Mouse (Mus musculus) neural tube, embryonic 11.5 days (tissue): ENCODE measurements around the gene March8. TPM values are rescaled to one million over a fixed set of nuclear protein-coding genes. Genes with fewer than 3 reads are reported as not detected.

Experiments used
- ATAC-seq: fragments of 200-750 bp; cut with Nextera tagmentation; 2 replicates; pipeline ENCODE4 v1.8.0; 2017; ENCODE audit warnings: moderate number of reproducible peaks, mild to moderate bottlenecking, moderate TSS enrichment, moderate library complexity; ENCODE audit not compliant: insufficient read depth, low FRiP score, low TSS enrichment
- DNase-seq: peaks from one replicate; pipeline ENCODE4 v3.0.0-alpha.2; 2015; ENCODE audit warnings: low spot score
- H3K27ac ChIP-seq: fragments of 300-500 bp; sonication (generic); 2 replicates; pipeline ENCODE4 v1.5.1; 2014; ENCODE audit warnings: low read depth, mild to moderate bottlenecking, low read length
- H3K27me3 ChIP-seq: fragments of 300-500 bp; sonication (generic); 2 replicates; pipeline ENCODE4 v1.6.1; 2014; ENCODE audit warnings: mild to moderate bottlenecking, low read length, mixed read lengths; ENCODE audit not compliant: control insufficient read depth, insufficient read depth
- H3K36me3 ChIP-seq: fragments of 300-500 bp; sonication (generic); 2 replicates; pipeline ENCODE4 v1.6.1; 2014; ENCODE audit warnings: mild to moderate bottlenecking, low read length, moderate library complexity, mixed read lengths; ENCODE audit not compliant: control insufficient read depth, insufficient read depth
- H3K4me1 ChIP-seq: fragments of 300-500 bp; sonication (generic); 2 replicates; pipeline ENCODE4 v1.6.1; 2014; ENCODE audit warnings: low read length, mixed read lengths; ENCODE audit not compliant: control insufficient read depth, insufficient read depth
- H3K4me2 ChIP-seq: fragments of 300-500 bp; sonication (generic); 2 replicates; pipeline ENCODE4 v1.6.1; 2014; ENCODE audit warnings: low read depth, mild to moderate bottlenecking, moderate library complexity
- H3K4me3 ChIP-seq: fragments of 300-500 bp; sonication (generic); 2 replicates; pipeline ENCODE4 v1.5.1; 2014; ENCODE audit warnings: low read depth, low read length
- H3K9ac ChIP-seq: fragments of 300-500 bp; sonication (generic); 2 replicates; pipeline ENCODE4 v1.6.1; 2014; ENCODE audit warnings: mild to moderate bottlenecking, low read length
- H3K9me3 ChIP-seq: fragments of 300-500 bp; sonication (generic); 2 replicates; pipeline ENCODE4 v1.6.1; 2016; ENCODE audit warnings: low read length; ENCODE audit not compliant: control insufficient read depth
- WGBS: fragments of 180-500 bp; shearing (Covaris S2); extraction: QIAGEN DNeasy Blood & Tissue Kit; methylation state at CpG from one replicate; pipeline ENCODE4 v1.1.7; 2014; 5-methylcytosine and 5-hydroxymethylcytosine counted together
- polyA plus RNA-seq: library from polyadenylated mRNA; unstranded; fragments of >200 nt; fragmentation: Nextera tagmentation; extraction: Ambion mirVana; gene quantifications from 2 replicates; pipeline ENCODE4 v1.2.1, GENCODE M21; 2014

The March8 gene
- polyA plus RNA-seq, 1 experiment from 2014 or later = 41.6 TPM

DNA sequence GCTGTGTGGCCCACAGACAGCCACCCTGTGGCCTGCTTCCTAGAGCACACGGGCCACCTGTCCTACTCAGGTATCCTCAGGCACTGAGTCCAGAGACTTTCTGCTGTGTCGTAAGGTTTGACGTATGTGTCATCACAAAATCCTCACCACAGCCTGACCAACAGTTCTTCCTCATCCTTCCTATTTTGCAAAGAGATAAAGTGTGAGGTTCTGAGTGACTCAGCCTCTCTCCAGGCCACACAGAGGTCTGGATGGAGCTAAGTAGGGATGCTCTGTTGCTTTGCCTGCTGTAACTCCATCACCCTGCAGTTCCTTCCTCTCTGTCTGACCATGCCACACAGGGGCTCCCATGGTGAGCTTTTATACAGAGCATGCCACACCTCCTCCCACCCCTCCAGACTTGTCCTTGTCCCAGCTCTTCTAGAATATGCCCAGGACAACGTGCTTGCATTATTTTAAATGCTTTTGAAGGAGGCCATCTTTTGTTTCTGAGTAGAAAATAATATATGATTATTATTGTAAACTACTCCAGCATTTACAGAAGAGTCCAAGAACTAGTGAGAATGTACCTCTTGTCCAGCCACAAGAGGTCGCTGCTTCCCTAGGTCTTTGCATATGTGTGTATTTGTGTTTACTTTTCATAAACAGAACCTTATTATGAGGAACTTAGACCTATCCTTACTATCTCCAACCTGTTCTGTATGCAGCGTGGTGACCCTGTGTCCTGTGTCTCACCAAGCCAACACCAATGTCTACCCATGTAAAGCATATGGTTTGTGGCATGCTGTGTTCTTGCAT is 79.9 kb downstream of the March8 start:
- WGBS = 68% methylated on average over 6 of the region's 6 CpGs
- no peak for ATAC-seq

DNA sequence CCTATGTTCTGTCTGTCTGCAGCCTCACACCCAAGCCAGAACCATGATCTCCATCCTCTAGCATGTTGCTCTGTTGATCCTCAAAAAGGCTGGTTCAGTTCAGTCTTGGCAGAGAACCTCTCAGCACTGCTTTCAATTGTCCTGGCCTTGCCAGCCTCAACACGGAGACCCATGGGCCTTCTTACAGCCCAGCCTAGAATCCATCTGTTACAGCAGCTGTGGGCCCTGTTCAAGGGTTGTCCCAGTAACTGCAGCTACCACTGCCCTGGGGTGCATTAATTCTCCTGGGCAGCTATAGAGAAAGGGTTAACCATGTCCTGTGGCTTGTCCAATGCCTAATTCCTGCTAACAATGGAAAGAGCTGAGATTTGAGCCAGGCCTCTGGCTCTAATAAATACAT is 80.7 kb downstream of the March8 start:
- Histone ChIP-seq H3K36me3 (no peaks in the 10 kb centered on the region), H3K4me2 (no peak overlapping the region), H3K9ac (no peak overlapping the region), H3K9me3 (no peaks in the 10 kb centered on the region), H3K4me1 (no peaks in the 10 kb centered on the region), H3K27ac (no peak overlapping the region), H3K27me3 (no peaks in the 10 kb centered on the region), H3K4me3 (no peak overlapping the region)
- DNase-seq (no peak), ATAC-seq (no peak)
- WGBS = 78% methylated on average over 1 of the region's 1 CpGs

More for the DNA sequence above, 79.9 kb downstream of the March8 start:
- Histone ChIP-seq H3K27me3 (no peaks in the 10 kb centered on the region), H3K9ac (no peak overlapping the region), H3K4me1 (no peaks in the 10 kb centered on the region), H3K27ac (no peak overlapping the region), H3K36me3 (0 out of 2 replicates have a peak, but pooled peaks cover 2% of the 10 kb centered on the region), H3K9me3 (no peaks in the 10 kb centered on the region), H3K4me2 (no peak overlapping the region), H3K4me3 (no peak overlapping the region)
- no peak for DNase-seq

DNA sequence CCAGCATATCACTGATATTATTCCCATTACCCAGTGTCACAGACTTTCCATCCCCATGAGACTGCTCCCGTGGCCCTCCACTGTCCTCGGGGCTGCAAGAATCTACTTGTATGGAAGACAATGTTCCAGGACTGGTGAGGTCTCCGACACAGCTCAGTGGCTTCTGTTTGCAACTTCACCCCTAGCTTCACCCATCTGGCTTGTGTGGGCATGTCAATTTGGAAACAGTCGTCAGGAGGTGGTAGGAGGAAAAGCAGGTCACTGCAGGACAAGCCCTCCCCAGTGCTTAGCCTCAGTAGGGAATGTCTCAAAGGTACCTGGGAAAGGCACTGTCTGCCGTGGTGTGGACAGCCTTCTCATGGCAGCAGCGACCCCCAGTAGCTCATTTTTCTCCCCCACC is 81.9 kb downstream of the March8 start:
- no peak overlapping the region for H3K4me2 ChIP-seq
- H3K27ac ChIP-seq = no peak overlapping the region
- H3K27me3 ChIP-seq = no peaks in the 10 kb centered on the region
- H3K9ac ChIP-seq = no peak overlapping the region
- H3K9me3 ChIP-seq = no peaks in the 10 kb centered on the region
- no peaks in the 10 kb centered on the region for H3K4me1 ChIP-seq
- no peaks in the 10 kb centered on the region for H3K36me3 ChIP-seq
- WGBS = 70% methylated on average over 6 of the region's 6 CpGs
- ATAC-seq (no peak), DNase-seq (no peak)
- no peak overlapping the region for H3K4me3 ChIP-seq

DNA sequence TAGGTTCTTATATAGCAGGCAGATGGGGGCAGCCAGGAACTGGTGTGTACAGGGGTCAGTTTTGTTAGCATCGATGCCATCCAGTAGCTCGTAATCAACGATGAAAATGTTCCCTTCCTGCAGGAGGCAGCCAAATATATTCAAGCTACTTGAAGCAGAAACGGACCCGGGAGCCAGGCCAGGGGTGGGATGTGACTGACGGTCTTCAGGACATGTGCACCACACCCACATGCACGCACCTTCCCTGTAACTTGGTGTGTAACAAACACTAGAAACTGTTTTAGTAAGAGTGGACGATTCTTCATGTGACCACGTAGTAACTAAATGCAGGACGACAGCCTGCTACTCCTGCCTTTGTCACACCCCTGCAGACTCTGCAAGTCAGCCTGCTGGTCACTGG is 82.4 kb downstream of the March8 start:
- Histone ChIP-seq H3K4me2 (no peak overlapping the region), H3K9ac (no peak overlapping the region), H3K9me3 (no peaks in the 10 kb centered on the region), H3K27me3 (no peaks in the 10 kb centered on the region), H3K4me1 (no peaks in the 10 kb centered on the region), H3K27ac (no peak overlapping the region), H3K4me3 (no peak overlapping the region), H3K36me3 (no peaks in the 10 kb centered on the region)
- DNase-seq (no peak), ATAC-seq (no peak)
- WGBS = 90% methylated on average over 10 of the region's 10 CpGs

DNA sequence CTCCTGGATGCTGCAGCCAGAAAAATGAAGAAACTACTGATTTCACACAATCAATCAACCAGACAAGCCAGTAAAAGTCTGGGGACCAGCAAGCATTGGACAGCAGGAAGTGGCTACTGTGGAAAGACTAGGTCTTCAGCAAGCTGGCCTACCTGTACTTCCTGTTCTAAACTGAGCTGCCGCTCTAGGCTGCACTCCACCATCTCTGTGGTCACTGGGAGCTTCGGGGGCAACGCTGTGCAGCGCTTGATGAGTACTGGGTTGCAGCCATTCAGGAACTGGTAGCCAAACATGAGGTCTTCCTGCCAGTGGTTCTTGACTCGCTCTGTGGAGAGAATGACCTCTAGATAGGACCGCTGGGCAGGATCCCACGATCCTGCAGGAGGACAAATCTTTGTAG is 85.2 kb downstream of the March8 start:
- Histone ChIP-seq H3K36me3 (no peaks in the 10 kb centered on the region), H3K9ac (no peak overlapping the region), H3K4me2 (no peak overlapping the region), H3K4me1 (no peaks in the 10 kb centered on the region), H3K9me3 (no peaks in the 10 kb centered on the region), H3K27ac (no peak overlapping the region), H3K27me3 (no peaks in the 10 kb centered on the region), H3K4me3 (no peak overlapping the region)
- DNase-seq (no peak), ATAC-seq (no peak)
- 93% methylated on average over 7 of the region's 7 CpGs for WGBS

DNA sequence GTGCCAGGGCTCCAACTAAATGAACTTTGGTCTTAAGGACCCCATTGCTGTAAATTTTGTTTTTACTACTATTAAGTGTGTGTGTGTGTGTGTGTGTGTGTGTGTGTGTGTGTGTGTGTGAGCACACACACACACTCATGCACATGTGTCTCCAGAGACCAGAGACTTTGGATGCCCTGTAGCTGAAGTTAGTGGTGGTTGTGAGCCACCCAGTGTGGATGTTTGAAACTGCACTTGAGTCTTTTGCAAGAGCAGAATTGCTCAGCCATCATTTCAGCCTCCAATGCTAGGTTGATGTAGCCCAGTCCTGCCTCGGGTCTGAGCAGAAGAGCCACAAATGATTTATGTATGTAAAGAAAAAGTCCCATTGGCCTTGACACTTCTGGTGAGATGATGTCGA is 85.8 kb downstream of the March8 start:
- no peaks in the 10 kb centered on the region for H3K9me3 ChIP-seq
- H3K4me1 ChIP-seq = no peaks in the 10 kb centered on the region
- H3K36me3 ChIP-seq = no peaks in the 10 kb centered on the region
- no peak for ATAC-seq
- no peak for DNase-seq
- no peaks in the 10 kb centered on the region for H3K27me3 ChIP-seq
- H3K4me2 ChIP-seq = no peak overlapping the region
- 74% methylated on average over 2 of the region's 2 CpGs for WGBS
- H3K9ac ChIP-seq = no peak overlapping the region
- no peak overlapping the region for H3K27ac ChIP-seq
- no peak overlapping the region for H3K4me3 ChIP-seq

DNA sequence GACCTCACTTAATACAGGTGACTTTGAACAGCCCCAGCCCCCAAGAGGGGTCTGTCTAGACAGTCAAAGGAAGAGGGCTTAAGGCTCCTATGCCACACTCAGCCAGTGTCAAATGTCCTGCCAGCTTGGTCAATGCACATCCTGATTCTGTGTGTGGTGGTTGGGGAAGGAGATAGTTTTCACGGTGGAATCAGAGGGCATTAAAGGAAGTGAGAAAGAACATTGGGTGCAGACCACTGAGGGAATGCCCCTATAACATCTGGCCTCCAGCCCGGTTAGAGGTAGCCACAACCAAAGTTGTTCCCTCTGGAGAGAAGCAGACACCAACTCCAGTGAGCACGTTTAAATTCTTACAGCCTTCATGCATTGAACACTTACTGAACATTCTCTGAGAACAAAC is 89.7 kb downstream of the March8 start:
- WGBS = 86% methylated on average over 3 of the region's 3 CpGs
- Histone ChIP-seq H3K36me3 (no peaks in the 10 kb centered on the region), H3K27me3 (no peaks in the 10 kb centered on the region), H3K4me2 (no peak overlapping the region), H3K4me1 (no peaks in the 10 kb centered on the region), H3K4me3 (no peak overlapping the region), H3K9me3 (no peaks in the 10 kb centered on the region), H3K9ac (no peak overlapping the region), H3K27ac (no peak overlapping the region)
- DNase-seq (no peak), ATAC-seq (no peak)

DNA sequence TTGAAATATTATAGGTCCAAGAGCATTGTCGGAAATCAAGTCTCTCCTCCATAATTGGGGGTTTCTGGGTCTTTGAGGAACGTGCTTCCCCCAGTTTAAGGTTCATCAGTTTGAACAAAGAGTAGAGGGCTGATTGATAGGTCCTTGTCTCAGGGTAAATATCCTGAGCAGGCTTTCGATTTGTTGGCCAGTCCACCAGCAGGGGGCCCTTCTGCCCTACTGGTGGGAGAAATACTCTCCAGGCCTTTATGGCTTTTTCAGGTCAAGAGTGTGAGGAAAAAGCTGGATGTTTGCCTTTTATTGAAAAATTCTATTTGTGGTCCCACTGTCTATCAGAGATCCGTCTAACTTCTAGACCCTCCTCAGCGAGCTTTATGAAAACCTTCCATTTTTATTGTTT is 90.5 kb downstream of the March8 start:
- H3K27ac ChIP-seq = no peak overlapping the region
- WGBS = 68% methylated on average over 5 of the region's 5 CpGs

DNA sequence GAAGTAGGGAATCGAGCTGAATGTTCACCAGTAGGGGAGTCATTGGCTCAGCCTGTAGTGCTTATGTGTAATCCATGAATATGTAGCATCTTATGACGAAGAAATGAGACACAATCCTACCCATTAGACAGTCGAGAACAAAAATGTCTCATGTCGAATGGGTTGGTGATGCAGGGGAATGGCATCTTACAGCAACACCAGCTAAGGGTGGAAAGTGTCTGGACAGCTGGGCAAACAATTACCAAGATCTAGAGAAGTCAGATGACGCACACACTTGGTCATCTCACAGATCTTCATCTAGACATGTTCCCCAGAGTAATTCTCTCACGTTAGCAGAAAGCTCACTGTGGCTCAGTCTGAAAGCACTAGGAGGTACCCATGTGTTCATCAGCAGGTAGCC is 101.0 kb downstream of the March8 start:
- no peaks in the 10 kb centered on the region for H3K36me3 ChIP-seq
- WGBS = 83% methylated on average over 6 of the region's 6 CpGs
- no peak overlapping the region for H3K4me3 ChIP-seq
- DNase-seq (no peak), ATAC-seq (no peak)
- H3K4me2 ChIP-seq = no peak overlapping the region
- no peaks in the 10 kb centered on the region for H3K4me1 ChIP-seq
- no peaks in the 10 kb centered on the region for H3K27me3 ChIP-seq
- no peak overlapping the region for H3K27ac ChIP-seq
- H3K9ac ChIP-seq = no peak overlapping the region
- no peaks in the 10 kb centered on the region for H3K9me3 ChIP-seq

More for the DNA sequence above, 90.5 kb downstream of the March8 start:
- Histone ChIP-seq H3K9me3 (no peaks in the 10 kb centered on the region), H3K27me3 (no peaks in the 10 kb centered on the region), H3K4me3 (no peak overlapping the region), H3K4me2 (no peak overlapping the region), H3K36me3 (no peaks in the 10 kb centered on the region), H3K9ac (no peak overlapping the region), H3K4me1 (no peaks in the 10 kb centered on the region)
- DNase-seq (no peak), ATAC-seq (no peak)
